Mouse (Mus musculus): ENCODE measurements around the gene Rplp0.

Gene Rplp0

GRCm38 (mm10) chr5:115586166-115586565 lies 26.9 kb downstream of the Rplp0 start:
- no peak for DNase-seq

GRCm38 (mm10) chr5:115586780-115587179 lies 27.5 kb downstream of the Rplp0 start:
- DNase-seq = no peak

- no peak for DNase-seq
Observed at GRCm38 (mm10) chr5:115591028-115591427, 31.8 kb downstream of the Rplp0 start.

GRCm38 (mm10) chr5:115591506-115591905 lies 32.2 kb downstream of the Rplp0 start:
- DNase-seq = no peak

GRCm38 (mm10) chr5:115603561-115603960 lies 44.3 kb downstream of the Rplp0 start:
- DNase-seq = no peak

GRCm38 (mm10) chr5:115611566-115611965 lies 52.3 kb downstream of the Rplp0 start:
- no peak for DNase-seq

All from lung, postnatal 4 days (tissue).